Mouse (Mus musculus): Measurements from ENCODE around the gene Cfap46. TPM values are rescaled to one million over a fixed set of nuclear protein-coding genes. Genes with fewer than 3 reads are reported as not detected.
A peak's percentile ranks its signal among the peaks of the same experiment; 100 is the strongest.

The Cfap46 gene
- polyA plus RNA-seq, 1 experiment from 2014 or later = not detected

DNA sequence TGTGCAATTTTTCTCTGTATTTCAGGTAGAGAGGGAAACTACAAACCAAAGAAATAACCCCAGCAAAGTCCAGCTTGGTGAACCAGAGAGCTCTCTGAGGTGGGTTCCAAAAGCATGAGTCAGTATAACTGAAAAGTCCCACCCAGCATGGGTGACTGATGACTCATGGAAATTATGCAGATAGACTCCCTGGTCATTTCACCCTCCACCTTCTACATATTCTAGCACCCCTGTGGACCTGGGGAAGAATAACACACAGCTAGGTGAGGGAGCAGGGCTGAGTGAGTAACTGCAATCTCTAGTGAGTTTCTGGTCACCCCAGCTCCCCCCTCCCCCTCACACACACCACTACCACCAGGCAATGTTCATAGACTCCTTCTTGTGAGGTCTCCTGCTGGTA lies 28.2 kb upstream of the Cfap46 start:
- Histone ChIP-seq H3K4me1 (ENCODE audit: control insufficient read depth in 2 of 2, insufficient read depth in 2 of 2, low read length in 2 of 2) (no peaks in the 10 kb centered on the region), H3K27me3 (ENCODE audit: control insufficient read depth, insufficient read depth, low read length) (0 out of 2 replicates have a peak, but pooled peaks cover 2% of the 10 kb centered on the region), H3K36me3 (ENCODE audit: control insufficient read depth, insufficient read depth, low read length) (no peaks in the 10 kb centered on the region), H3K4me3 (ENCODE audit: control insufficient read depth in 1 of 2, insufficient read depth in 1 of 2, low read depth in 1 of 2, low read length in 2 of 2) (no peak overlapping the region), H3K9ac (ENCODE audit: low read length) (no peak overlapping the region), H3K4me2 (ENCODE audit: low read length) (no peak overlapping the region), H3K9me3 (ENCODE audit: control insufficient read depth, low read length) (0 out of 2 replicates have a peak, but pooled peaks cover 3% of the 10 kb centered on the region), H3K27ac (replicated peaks in 1 of 2; ENCODE audit: control insufficient read depth in 1 of 2, insufficient read depth in 1 of 2, low read depth in 2 of 2, low read length in 2 of 2) (no peak overlapping the region)
- ATAC-seq (ENCODE audit: insufficient number of reproducible peaks, insufficient read depth, low FRiP score, low read depth) = no peak

DNA sequence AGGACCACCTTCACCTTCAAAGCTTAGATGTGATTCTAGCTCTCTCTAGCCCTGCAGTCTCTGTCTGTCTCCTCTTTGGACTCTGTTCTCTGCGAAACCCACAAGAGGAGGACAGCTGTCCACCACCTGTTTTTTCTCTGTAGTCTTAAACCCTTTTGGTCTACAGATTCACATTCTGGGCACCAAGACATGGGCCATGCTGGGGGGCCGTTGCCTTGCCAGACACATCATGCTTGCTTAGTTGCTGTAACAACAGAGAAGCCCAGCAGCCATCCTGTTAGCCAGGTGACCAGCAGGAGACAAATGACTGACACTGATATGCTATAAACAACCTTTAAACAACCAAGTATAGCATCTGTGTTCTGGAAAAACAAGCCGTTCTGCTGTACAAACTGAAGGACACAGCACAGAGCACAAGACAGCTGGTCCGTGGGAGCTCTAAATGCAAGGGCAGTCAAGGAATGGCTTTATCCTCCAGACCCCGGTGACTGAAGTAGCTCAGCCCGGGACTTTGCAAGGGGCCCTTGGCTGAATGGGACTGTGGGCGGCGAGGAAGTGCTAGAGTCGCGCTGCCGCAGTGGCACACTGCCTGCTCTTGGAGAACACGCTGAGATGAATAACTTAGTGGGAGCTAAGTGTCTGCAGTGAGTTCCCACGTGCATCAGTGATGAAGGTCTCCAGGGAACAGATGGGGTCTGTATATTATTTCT lies 22.9 kb upstream of the Cfap46 start:
- Histone ChIP-seq H3K9ac (ENCODE audit: low read length) (no peak overlapping the region), H3K9me3 (ENCODE audit: control insufficient read depth, low read length) (0 out of 2 replicates have a peak, but pooled peaks cover 3% of the 10 kb centered on the region), H3K36me3 (ENCODE audit: control insufficient read depth, insufficient read depth, low read length) (no peaks in the 10 kb centered on the region), H3K27me3 (ENCODE audit: control insufficient read depth, insufficient read depth, low read length) (peaks cover 5% of the 10 kb centered on the region; the same call in 1 of the 2 replicates), H3K4me1 (ENCODE audit: control insufficient read depth in 2 of 2, insufficient read depth in 2 of 2, low read length in 2 of 2) (peaks cover 0 to 2% of the 10 kb centered on the region in 2 experiments; a peak in 1 of 4 replicates), H3K4me2 (ENCODE audit: low read length) (no peak overlapping the region), H3K4me3 (ENCODE audit: control insufficient read depth in 1 of 2, insufficient read depth in 1 of 2, low read depth in 1 of 2, low read length in 2 of 2) (no peak overlapping the region), H3K27ac (replicated peaks in 1 of 2; ENCODE audit: control insufficient read depth in 1 of 2, insufficient read depth in 1 of 2, low read depth in 2 of 2, low read length in 2 of 2) (no peak overlapping the region)
- 53% methylated on average over 13 of the region's 13 CpGs for WGBS
- no peak for ATAC-seq (ENCODE audit: insufficient number of reproducible peaks, insufficient read depth, low FRiP score, low read depth)

DNA sequence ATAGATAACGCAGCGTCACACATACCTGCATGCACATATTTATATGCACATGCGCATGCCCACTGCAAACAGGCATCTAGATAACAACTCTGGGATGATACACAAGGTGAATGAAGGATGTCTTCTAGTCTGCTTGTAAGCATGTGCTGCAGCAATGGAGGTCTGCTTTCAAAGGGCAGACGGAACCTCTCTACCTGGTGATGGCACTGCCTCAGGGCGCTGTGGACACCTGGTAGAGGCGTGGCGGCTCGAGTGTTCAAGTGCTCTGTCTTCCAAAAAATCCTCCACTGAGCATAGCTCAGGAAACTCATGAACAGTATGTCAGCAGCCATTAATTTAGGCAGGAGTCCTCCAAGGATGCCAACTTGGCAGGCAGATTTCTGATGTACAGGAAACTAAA lies 22.2 kb upstream of the Cfap46 start:
- ATAC-seq (ENCODE audit: insufficient number of reproducible peaks, insufficient read depth, low FRiP score, low read depth) = no peak

DNA sequence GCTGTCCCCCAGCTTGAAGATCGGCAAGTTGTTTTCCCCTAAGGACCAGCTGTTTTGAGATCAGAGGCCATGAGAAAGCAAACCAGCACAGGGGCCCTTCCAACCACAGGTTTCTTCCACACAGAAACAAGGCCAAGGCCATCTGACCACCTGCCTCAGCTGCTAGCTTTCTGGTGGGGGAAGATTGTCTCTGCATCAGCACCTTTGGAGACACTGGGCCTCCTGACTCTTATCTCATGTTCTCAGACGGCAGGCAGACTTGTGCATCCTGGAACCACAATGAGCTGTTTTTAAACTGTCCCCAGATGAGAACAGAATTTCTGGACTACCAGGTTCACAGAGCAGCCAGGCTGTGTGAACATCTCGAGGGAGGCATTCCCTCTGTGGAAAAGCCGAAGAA lies 21.5 kb upstream of the Cfap46 start:
- Histone ChIP-seq H3K27ac (replicated peaks in 1 of 2; ENCODE audit: control insufficient read depth in 1 of 2, insufficient read depth in 1 of 2, low read depth in 2 of 2, low read length in 2 of 2) (no peak overlapping the region), H3K4me1 (ENCODE audit: control insufficient read depth in 2 of 2, insufficient read depth in 2 of 2, low read length in 2 of 2) (peaks cover 0 to 2% of the 10 kb centered on the region in 2 experiments; a peak in 1 of 4 replicates), H3K36me3 (ENCODE audit: control insufficient read depth, insufficient read depth, low read length) (no peaks in the 10 kb centered on the region), H3K4me2 (ENCODE audit: low read length) (no peak overlapping the region), H3K27me3 (ENCODE audit: control insufficient read depth, insufficient read depth, low read length) (peaks cover 5% of the 10 kb centered on the region; the same call in 1 of the 2 replicates), H3K4me3 (ENCODE audit: control insufficient read depth in 1 of 2, insufficient read depth in 1 of 2, low read depth in 1 of 2, low read length in 2 of 2) (no peak overlapping the region), H3K9ac (ENCODE audit: low read length) (no peak overlapping the region), H3K9me3 (ENCODE audit: control insufficient read depth, low read length) (0 out of 2 replicates have a peak, but pooled peaks cover 3% of the 10 kb centered on the region)
- WGBS = 43% methylated on average over 4 of the region's 4 CpGs
- ATAC-seq (ENCODE audit: insufficient number of reproducible peaks, insufficient read depth, low FRiP score, low read depth) = no peak

More for the DNA sequence above, 22.2 kb upstream of the Cfap46 start:
- peaks cover 5% of the 10 kb centered on the region; the same call in 1 of the 2 replicates for H3K27me3 ChIP-seq (ENCODE audit: control insufficient read depth, insufficient read depth, low read length)
- 90% methylated on average over 8 of the region's 8 CpGs for WGBS
- no peak overlapping the region for H3K27ac ChIP-seq (replicated peaks in 1 of 2; ENCODE audit: control insufficient read depth in 1 of 2, insufficient read depth in 1 of 2, low read depth in 2 of 2, low read length in 2 of 2)
- H3K9me3 ChIP-seq (ENCODE audit: control insufficient read depth, low read length) = 0 out of 2 replicates have a peak, but pooled peaks cover 3% of the 10 kb centered on the region
- no peak overlapping the region for H3K4me3 ChIP-seq (ENCODE audit: control insufficient read depth in 1 of 2, insufficient read depth in 1 of 2, low read depth in 1 of 2, low read length in 2 of 2)
- H3K9ac ChIP-seq (ENCODE audit: low read length) = no peak overlapping the region
- H3K36me3 ChIP-seq (ENCODE audit: control insufficient read depth, insufficient read depth, low read length) = no peaks in the 10 kb centered on the region
- H3K4me1 ChIP-seq (ENCODE audit: control insufficient read depth in 2 of 2, insufficient read depth in 2 of 2, low read length in 2 of 2) = peaks cover 0 to 2% of the 10 kb centered on the region in 2 experiments; a peak in 1 of 4 replicates
- no peak overlapping the region for H3K4me2 ChIP-seq (ENCODE audit: low read length)

DNA sequence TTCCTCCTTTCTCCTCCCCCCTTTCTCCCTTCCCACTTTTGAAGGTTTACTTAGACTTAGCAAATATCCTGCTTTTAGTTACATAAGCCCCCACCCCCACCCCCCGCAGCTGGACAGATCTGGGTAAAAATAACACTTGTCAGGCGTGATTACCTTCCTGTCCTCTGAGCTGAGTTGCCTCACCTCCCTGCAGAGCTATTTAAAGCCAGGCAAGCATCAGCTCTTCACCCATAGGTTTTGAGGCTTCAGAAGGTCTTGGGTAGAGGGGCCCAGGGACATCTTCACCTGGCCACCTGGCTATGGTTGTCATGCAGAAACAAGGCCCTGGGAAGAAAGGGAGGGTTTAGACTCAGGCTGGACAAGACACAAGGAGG lies 20.2 kb upstream of the Cfap46 start:
- 2% methylated on average over 2 of the region's 2 CpGs for WGBS
- Histone ChIP-seq H3K27ac (replicated peaks in 1 of 2; ENCODE audit: control insufficient read depth in 1 of 2, insufficient read depth in 1 of 2, low read depth in 2 of 2, low read length in 2 of 2) (no peak overlapping the region), H3K9ac (ENCODE audit: low read length) (no peak overlapping the region), H3K4me2 (ENCODE audit: low read length) (no peak overlapping the region), H3K36me3 (ENCODE audit: control insufficient read depth, insufficient read depth, low read length) (no peaks in the 10 kb centered on the region), H3K27me3 (ENCODE audit: control insufficient read depth, insufficient read depth, low read length) (peaks cover 5% of the 10 kb centered on the region; the same call in 1 of the 2 replicates), H3K4me3 (ENCODE audit: control insufficient read depth in 1 of 2, insufficient read depth in 1 of 2, low read depth in 1 of 2, low read length in 2 of 2) (no peak overlapping the region), H3K9me3 (ENCODE audit: control insufficient read depth, low read length) (0 out of 2 replicates have a peak, but pooled peaks cover under 1% of the 10 kb centered on the region), H3K4me1 (ENCODE audit: control insufficient read depth in 2 of 2, insufficient read depth in 2 of 2, low read length in 2 of 2) (peaks cover 0 to 2% of the 10 kb centered on the region in 2 experiments; a peak in 1 of 4 replicates)
- no peak for ATAC-seq (ENCODE audit: insufficient number of reproducible peaks, insufficient read depth, low FRiP score, low read depth)

DNA sequence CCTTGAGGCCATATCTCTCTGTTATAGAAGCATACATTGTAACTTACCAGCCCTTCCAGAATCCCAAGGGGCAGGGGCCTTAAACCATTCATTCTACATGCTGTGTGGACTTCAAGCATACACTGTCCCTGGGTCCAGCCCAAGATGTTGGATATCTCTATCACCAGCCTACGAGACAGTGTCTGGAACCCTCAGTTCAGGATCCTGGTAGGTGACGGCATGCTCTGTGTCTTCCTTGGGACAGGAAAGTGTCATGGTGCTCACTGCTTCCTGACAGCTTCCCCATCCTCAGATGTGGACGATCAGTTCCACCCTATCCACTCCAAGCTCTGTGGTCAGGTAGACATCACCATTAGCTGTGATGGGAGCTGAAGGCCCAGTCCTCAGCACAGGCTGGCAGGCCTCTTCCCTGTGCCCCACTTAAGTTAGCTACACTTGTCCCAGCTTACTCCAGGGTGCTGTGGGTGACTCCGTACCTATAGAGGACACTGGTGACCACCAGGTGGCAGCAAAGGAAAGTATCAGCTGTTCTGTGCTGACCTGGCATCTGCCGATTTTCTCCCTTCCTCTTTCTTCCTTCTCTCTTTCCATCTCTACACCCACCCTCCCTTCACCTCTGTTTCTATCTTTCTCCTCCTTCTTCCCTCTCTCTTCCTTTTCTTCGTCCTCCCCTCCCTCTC lies 19.7 kb upstream of the Cfap46 start:
- no peak overlapping the region for H3K4me3 ChIP-seq (ENCODE audit: control insufficient read depth in 1 of 2, insufficient read depth in 1 of 2, low read depth in 1 of 2, low read length in 2 of 2)
- no peak overlapping the region for H3K27ac ChIP-seq (replicated peaks in 1 of 2; ENCODE audit: control insufficient read depth in 1 of 2, insufficient read depth in 1 of 2, low read depth in 2 of 2, low read length in 2 of 2)
- 31% methylated on average over 6 of the region's 6 CpGs for WGBS
- peaks cover 0 to 2% of the 10 kb centered on the region in 2 experiments; a peak in 1 of 4 replicates for H3K4me1 ChIP-seq (ENCODE audit: control insufficient read depth in 2 of 2, insufficient read depth in 2 of 2, low read length in 2 of 2)
- peak; percentile 54; the same call in 1 of the 2 replicates for ATAC-seq (ENCODE audit: insufficient number of reproducible peaks, insufficient read depth, low FRiP score, low read depth)
- no peak overlapping the region for H3K4me2 ChIP-seq (ENCODE audit: low read length)
- H3K9me3 ChIP-seq (ENCODE audit: control insufficient read depth, low read length) = no peaks in the 10 kb centered on the region
- peaks cover 5% of the 10 kb centered on the region; the same call in 1 of the 2 replicates for H3K27me3 ChIP-seq (ENCODE audit: control insufficient read depth, insufficient read depth, low read length)
- H3K9ac ChIP-seq (ENCODE audit: low read length) = no peak overlapping the region
- no peaks in the 10 kb centered on the region for H3K36me3 ChIP-seq (ENCODE audit: control insufficient read depth, insufficient read depth, low read length)

DNA sequence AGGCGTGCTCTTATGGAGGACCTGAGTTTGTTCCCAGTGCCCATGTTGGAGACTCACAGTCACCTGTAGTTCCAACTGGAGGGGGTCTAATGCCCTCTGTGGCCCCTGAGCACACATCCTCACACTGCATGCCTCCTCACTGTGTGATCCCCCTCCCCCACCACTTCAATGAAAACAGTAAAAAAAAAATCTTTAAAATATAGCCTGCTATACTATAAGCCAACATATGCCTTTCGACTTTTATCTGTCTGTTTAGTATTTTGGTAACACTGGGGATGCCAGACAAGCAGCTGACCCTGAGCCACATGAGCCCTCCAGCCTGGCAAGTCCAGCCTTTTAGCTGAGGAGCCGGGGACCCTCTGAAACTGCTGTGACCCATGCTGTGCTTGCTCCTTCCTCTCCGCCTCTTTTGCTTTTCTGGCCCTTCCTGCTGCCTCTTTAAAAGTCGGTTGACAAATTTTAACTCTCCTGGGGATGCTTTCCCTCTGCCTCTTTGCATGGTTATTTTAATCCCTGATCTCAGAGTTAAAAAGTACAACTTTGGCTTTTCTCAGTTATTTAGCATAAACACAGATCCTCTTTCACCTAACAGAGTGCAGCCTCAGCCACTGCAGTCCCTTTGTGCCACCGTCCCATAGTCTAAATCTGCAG lies 18.2 kb upstream of the Cfap46 start:
- peaks cover 7% of the 10 kb centered on the region; the same call in 1 of the 2 replicates for H3K9me3 ChIP-seq (ENCODE audit: control insufficient read depth, low read length)

More for the DNA sequence above, 18.2 kb upstream of the Cfap46 start:
- no peaks in the 10 kb centered on the region for H3K36me3 ChIP-seq (ENCODE audit: control insufficient read depth, insufficient read depth, low read length)
- H3K4me2 ChIP-seq (ENCODE audit: low read length) = no peak overlapping the region
- H3K4me3 ChIP-seq (ENCODE audit: control insufficient read depth in 1 of 2, insufficient read depth in 1 of 2, low read depth in 1 of 2, low read length in 2 of 2) = no peak overlapping the region
- WGBS = 35% methylated on average over 6 of the region's 6 CpGs
- H3K27me3 ChIP-seq (ENCODE audit: control insufficient read depth, insufficient read depth, low read length) = peaks cover 2% of the 10 kb centered on the region; the same call in 1 of the 2 replicates
- no peak for ATAC-seq (ENCODE audit: insufficient number of reproducible peaks, insufficient read depth, low FRiP score, low read depth)
- no peak overlapping the region for H3K9ac ChIP-seq (ENCODE audit: low read length)
- H3K27ac ChIP-seq (replicated peaks in 1 of 2; ENCODE audit: control insufficient read depth in 1 of 2, insufficient read depth in 1 of 2, low read depth in 2 of 2, low read length in 2 of 2) = no peak overlapping the region
- H3K4me1 ChIP-seq (ENCODE audit: control insufficient read depth in 2 of 2, insufficient read depth in 2 of 2, low read length in 2 of 2) = peaks cover 0 to 2% of the 10 kb centered on the region in 2 experiments; a peak in 1 of 4 replicates
